Mouse (Mus musculus) liver, embryonic 16.5 days (tissue): Measurements from ENCODE around the gene C8g. TPM values are rescaled to one million over a fixed set of nuclear protein-coding genes. Genes with fewer than 3 reads are reported as not detected.

Experiments used
- polyA plus RNA-seq: library from polyadenylated mRNA; unstranded; fragments of >200 nt; fragmentation: Nextera tagmentation; extraction: Ambion mirVana; gene quantifications from 2 replicates; pipeline ENCODE4 v1.2.1, GENCODE M21; 2015

C8g gene
- polyA plus RNA-seq, 1 experiment from 2014 or later, result 105 TPM

Other genes starting within 250 kb of the C8g start
- gene Tmem203, start 246.3 kb downstream of the C8g start, polyA plus RNA-seq, result 10.9 and 12.0 TPM in 2 replicates
- gene Tprn, start 239.1 kb downstream of the C8g start, polyA plus RNA-seq, result 3.7 and 4.7 TPM in 2 replicates
- 94.7 and 111 TPM in 2 replicates for gene Ssna1, start 229.3 kb downstream of the C8g start, polyA plus RNA-seq
- 40.1 and 40.5 TPM in 2 replicates for gene Anapc2, start 229.2 kb downstream of the C8g start, polyA plus RNA-seq
- gene Tmem210, start 213.6 kb downstream of the C8g start, polyA plus RNA-seq, result not detected in 2 replicates
- gene Lrrc26, start 211.8 kb downstream of the C8g start, polyA plus RNA-seq, result not detected in 2 replicates
- gene Grin1, start 182.5 kb downstream of the C8g start, polyA plus RNA-seq, result 0.02 TPM in 1 of 2 replicates, not detected in the other
- 15.3 and 17.2 TPM in 2 replicates for gene Man1b1, start 169.4 kb downstream of the C8g start, polyA plus RNA-seq
- 10.8 and 11.5 TPM in 2 replicates for gene Dpp7, start 145.4 kb downstream of the C8g start, polyA plus RNA-seq
- 12.6 and 14.0 TPM in 2 replicates for gene Uap1l1, start 136.0 kb downstream of the C8g start, polyA plus RNA-seq
- gene Sapcd2, start 129.4 kb downstream of the C8g start, polyA plus RNA-seq, result 14.7 and 16.2 TPM in 2 replicates
- 0.54 and 1.0 TPM in 2 replicates for gene Entpd2, start 105.8 kb downstream of the C8g start, polyA plus RNA-seq
- 4.7 and 4.8 TPM in 2 replicates for gene Npdc1, start 102.4 kb downstream of the C8g start, polyA plus RNA-seq
- gene Fut7, start 78.5 kb downstream of the C8g start, polyA plus RNA-seq, result 0.96 and 1.2 TPM in 2 replicates
- gene Abca2, start 73.0 kb downstream of the C8g start, polyA plus RNA-seq, result 1.3 and 1.8 TPM in 2 replicates
- 0.54 and 0.63 TPM in 2 replicates for gene Clic3, start 44.9 kb downstream of the C8g start, polyA plus RNA-seq
- gene Paxx, start 40.6 kb downstream of the C8g start, polyA plus RNA-seq, result 10.1 TPM in 2 replicates
- gene Ptgds, start 31.7 kb downstream of the C8g start, polyA plus RNA-seq, result 0.35 and 0.71 TPM in 2 replicates
- gene Lcn12, start 7.8 kb downstream of the C8g start, polyA plus RNA-seq, result not detected in 2 replicates
- gene Fbxw5, start 969 bp downstream of the C8g start, polyA plus RNA-seq, result 23.8 and 24.7 TPM in 2 replicates
- 13.0 and 13.3 TPM in 2 replicates for gene Traf2, start 45.2 kb upstream of the C8g start, polyA plus RNA-seq
- 190 and 194 TPM in 2 replicates for gene Edf1, start 56.1 kb upstream of the C8g start, polyA plus RNA-seq
- gene Mamdc4, start 73.1 kb upstream of the C8g start, polyA plus RNA-seq, result 2.9 and 7.2 TPM in 2 replicates
- 31.2 and 34.4 TPM in 2 replicates for gene Phpt1, start 73.5 kb upstream of the C8g start, polyA plus RNA-seq
- 0.07 TPM in 1 of 2 replicates, not detected in the other for gene Ajm1, start 80.0 kb upstream of the C8g start, polyA plus RNA-seq
- gene Rabl6, start 106.8 kb upstream of the C8g start, polyA plus RNA-seq, result 17.5 and 19.9 TPM in 2 replicates
- gene Ccdc183, start 116.0 kb upstream of the C8g start, polyA plus RNA-seq, result 0.02 and 0.05 TPM in 2 replicates
- gene Tmem141, start 120.3 kb upstream of the C8g start, polyA plus RNA-seq, result 9.0 and 10.5 TPM in 2 replicates
- gene Fcna, start 126.3 kb upstream of the C8g start, polyA plus RNA-seq, result 86.7 and 88.1 TPM in 2 replicates
- gene Lcn8, start 151.4 kb upstream of the C8g start, polyA plus RNA-seq, result not detected in 2 replicates
- not detected in 2 replicates for gene Lcn5, start 156.2 kb upstream of the C8g start, polyA plus RNA-seq
- gene Lcn6, start 175.1 kb upstream of the C8g start, polyA plus RNA-seq, result not detected in 2 replicates
- not detected in 2 replicates for gene Lcn10, start 181.0 kb upstream of the C8g start, polyA plus RNA-seq
- gene Obp2a, start 198.3 kb upstream of the C8g start, polyA plus RNA-seq, result not detected in 2 replicates
- 6.9 and 7.4 TPM in 2 replicates for gene Bmyc, start 205.0 kb upstream of the C8g start, polyA plus RNA-seq
- gene Obp2b, start 235.3 kb upstream of the C8g start, polyA plus RNA-seq, result not detected in 2 replicates